Mouse (Mus musculus) cortical plate, adult 2 months (tissue): ENCODE results near the gene Gm28053.

Experiments
- CTCF ChIP-seq: fragments of 200-500 bp; IDR thresholded peaks from 2 replicates; pipeline ENCODE4 v1.5.1; 2011; ENCODE audit warnings: mild to moderate bottlenecking, control low read depth, low read length; ENCODE audit not compliant: insufficient read depth; ENCODE audit errors: extremely low read depth
- POLR2A ChIP-seq: fragments of 200-500 bp; IDR thresholded peaks from 2 replicates; pipeline ENCODE4 v1.6.1; 2011; ENCODE audit warnings: mild to moderate bottlenecking, low read length, control low read depth; ENCODE audit not compliant: insufficient read depth; ENCODE audit errors: extremely low read depth

DNA sequence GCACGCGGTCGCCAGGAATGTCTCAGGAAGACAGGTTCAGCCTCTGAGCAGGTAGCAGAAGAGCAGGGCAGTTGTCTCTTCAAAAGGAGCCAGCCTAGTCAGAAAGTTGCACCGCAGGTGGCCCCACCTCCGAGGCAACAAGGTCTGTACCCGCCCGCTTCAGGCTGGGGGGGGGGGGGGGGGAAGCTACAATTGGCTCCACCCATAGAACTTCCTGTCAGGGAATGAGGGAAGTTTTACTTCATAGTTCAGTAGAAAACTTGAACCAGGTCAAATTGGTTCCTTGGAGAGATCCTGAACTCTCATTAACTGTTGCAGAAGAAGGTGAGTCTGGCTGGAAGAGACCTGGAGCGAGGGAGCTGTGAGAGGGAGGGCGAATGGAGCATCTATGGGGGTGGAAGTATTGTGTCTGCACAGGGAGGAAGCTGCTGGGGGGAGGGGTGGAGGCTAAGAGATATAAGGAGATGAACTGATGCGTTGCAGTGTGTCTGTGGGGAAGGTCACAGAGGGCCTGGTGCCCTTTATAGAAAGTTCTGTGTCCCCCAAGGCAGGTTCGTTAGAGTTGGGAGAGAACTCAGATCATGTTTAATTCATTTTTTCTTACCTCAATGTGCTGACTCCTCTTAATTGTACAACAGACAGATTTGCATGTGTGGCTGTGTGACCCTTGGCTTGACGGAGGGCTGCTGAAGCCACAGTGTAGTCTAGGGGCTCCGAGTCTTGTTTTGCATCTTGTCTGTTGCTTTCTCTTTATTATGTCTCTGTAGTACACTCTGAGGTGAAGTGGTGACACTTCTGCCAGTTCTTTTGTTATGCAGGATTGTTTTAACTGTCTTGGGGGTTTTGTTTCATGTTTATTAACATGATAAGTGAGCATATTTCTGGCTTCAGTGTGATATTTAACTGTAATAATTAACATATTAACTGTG is 42.2 kb upstream of the Gm28053 start, which contains the start of gene Gimap9:
- TF ChIP-seq CTCF (no peak), POLR2A (no peak)
